In the genomic region with DNA sequence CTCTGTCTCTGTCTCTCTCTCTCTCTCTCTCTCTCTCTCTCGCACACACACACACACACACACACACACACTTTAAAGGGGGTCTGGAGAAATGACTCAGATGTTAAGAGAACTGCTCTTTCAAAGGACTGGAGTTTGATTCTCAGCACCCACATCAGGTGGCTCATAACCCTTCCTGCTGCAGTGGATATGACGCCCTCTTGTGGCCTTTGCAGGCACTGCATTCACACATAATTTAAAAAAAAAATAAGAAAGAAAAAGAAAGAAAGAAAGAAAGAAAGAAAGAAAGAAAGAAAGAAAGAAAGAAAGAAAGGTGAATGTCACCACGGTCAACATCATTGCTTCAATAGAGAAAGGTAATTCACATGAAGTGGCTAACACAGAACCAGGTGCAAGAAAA, we compare ENCODE assay signal across 22 mouse cellular contexts. TPM values are rescaled to one million over a fixed set of nuclear protein-coding genes. Genes with fewer than 3 reads are reported as not detected.
DNase-seq lines count a peak whose midpoint lies in the region; ATAC-seq and TF ChIP-seq lines count a peak whose summit lies in the region.
"Had no signal": no experiment of that assay in that cellular context is flagged by ENCODE, and none has a peak within 500 bp of the region (broad histone marks: within the 10 kb centered on the region; RNA-seq: fewer than 3 reads in every experiment).

No protein-coding gene starts in this region.

- no peaks in the 10 kb centered on the region for H3K36me3 ChIP-seq in liver, embryonic 14.5 days (replicated peaks; ENCODE audit: control insufficient read depth, insufficient read depth, low read depth)
- no peaks in the 10 kb centered on the region for H3K36me3 ChIP-seq in liver, embryonic 11.5 days (ENCODE audit: control insufficient read depth, insufficient read depth, low read length)
- no peaks in the 10 kb centered on the region for H3K36me3 ChIP-seq in lung, postnatal 0 days (ENCODE audit: insufficient read depth, low read length)
- H3K36me3 ChIP-seq in E14TG2a.4 (ENCODE audit: insufficient read depth, low read length) (no peaks in the 10 kb centered on the region), ES-Bruce4 (ENCODE audit: control insufficient read depth, insufficient read depth, low read length, poor library complexity, severe bottlenecking) (no peaks in the 10 kb centered on the region)
- no peaks in the 10 kb centered on the region for H3K36me3 ChIP-seq in hindbrain, embryonic 16.5 days (ENCODE audit: control insufficient read depth, insufficient read depth, low read length)
- H3K36me3 ChIP-seq: embryonic facial prominence, embryonic 12.5 days; heart, embryonic 10.5 days; limb, embryonic 15.5 days; neural tube, embryonic 15.5 days had no signal

- no peak for DNase-seq in liver, embryonic 14.5 days (ENCODE audit: low read depth in 3 of 3, low spot score in 3 of 3)
- DNase-seq in liver, embryonic 11.5 days (ENCODE audit: low spot score), result no peak
- DNase-seq in lung, postnatal 0 days (ENCODE audit: low spot score), result no peak
- no peak for DNase-seq in lung, postnatal 36 days
- no peak for DNase-seq in cerebellum, postnatal 14 days
- DNase-seq: adrenal gland, adult 2 months; cerebellum, adult 18-20 months; cerebellum, postnatal 25 days; gastrocnemius, postnatal 36 days; kidney, adult 11 months; left cerebral cortex, postnatal 4 days; lung, postnatal 14 days; right cerebral cortex, adult 18-20 months; right cerebral cortex, postnatal 4 days had no signal

- no peak for ATAC-seq in liver, embryonic 14.5 days (ENCODE audit: insufficient read depth)
- ATAC-seq in liver, embryonic 11.5 days (replicated peaks; ENCODE audit: low FRiP score), result no peak
- ATAC-seq in lung, postnatal 0 days, result no peak
- no peak for ATAC-seq in hindbrain, embryonic 16.5 days
- ATAC-seq: hindbrain, postnatal 0 days had no signal

- H3K9me3 ChIP-seq in liver, embryonic 14.5 days (ENCODE audit: control insufficient read depth, low read length), result no peaks in the 10 kb centered on the region
- H3K9me3 ChIP-seq in liver, embryonic 11.5 days (ENCODE audit: control insufficient read depth, low read length), result no peaks in the 10 kb centered on the region
- H3K9me3 ChIP-seq in lung, postnatal 0 days (ENCODE audit: low read length), result no peaks in the 10 kb centered on the region
- no peaks in the 10 kb centered on the region for H3K9me3 ChIP-seq in E14TG2a.4 (ENCODE audit: low read length)
- no peaks in the 10 kb centered on the region for H3K9me3 ChIP-seq in ES-Bruce4 (replicated peaks; ENCODE audit: control insufficient read depth, insufficient read depth, low read length, poor library complexity, severe bottlenecking)
- no peaks in the 10 kb centered on the region for H3K9me3 ChIP-seq in hindbrain, embryonic 16.5 days (ENCODE audit: control insufficient read depth, low read length)
- H3K9me3 ChIP-seq: embryonic facial prominence, embryonic 12.5 days; heart, embryonic 10.5 days; limb, embryonic 15.5 days; neural tube, embryonic 15.5 days had no signal

- WGBS in liver, embryonic 14.5 days (ENCODE audit: insufficient replicate concordance), result 35% methylated on average over 3 of the region's 3 CpGs
- 61% methylated on average over 3 of the region's 3 CpGs for WGBS in liver, embryonic 11.5 days
- 65% methylated on average over 3 of the region's 3 CpGs for WGBS in lung, postnatal 0 days
- WGBS in hindbrain, embryonic 16.5 days, result 76% methylated on average over 3 of the region's 3 CpGs

- H3K4me1 ChIP-seq in liver, embryonic 14.5 days (replicated peaks; ENCODE audit: control insufficient read depth in 2 of 2, insufficient read depth in 2 of 2, low read length in 1 of 2), result peaks cover 0 to 2% of the 10 kb centered on the region in 2 experiments; a peak in 1 of 4 replicates
- 0 out of 2 replicates have a peak, but pooled peaks cover 2% of the 10 kb centered on the region for H3K4me1 ChIP-seq in liver, embryonic 11.5 days (replicated peaks; ENCODE audit: control insufficient read depth, insufficient read depth, low read length)
- no peaks in the 10 kb centered on the region for H3K4me1 ChIP-seq in lung, postnatal 0 days (ENCODE audit: insufficient read depth, low read depth, low read length)
- H3K4me1 ChIP-seq in E14TG2a.4 (replicated peaks; ENCODE audit: low read depth, low read length), result peaks cover 21% of the 10 kb centered on the region
- H3K4me1 ChIP-seq in ES-Bruce4 (ENCODE audit: control insufficient read depth, insufficient read depth, low read length), result no peaks in the 10 kb centered on the region
- H3K4me1 ChIP-seq in hindbrain, embryonic 16.5 days (ENCODE audit: control insufficient read depth, insufficient read depth, low read depth, low read length), result peaks cover 4% of the 10 kb centered on the region; the same call in 1 of the 2 replicates
- H3K4me1 ChIP-seq: embryonic facial prominence, embryonic 12.5 days had no signal

- no peak overlapping the region for H3K4me3 ChIP-seq in liver, embryonic 14.5 days (ENCODE audit: insufficient read depth in 1 of 2, low read depth in 2 of 2, low read length in 2 of 2)
- H3K4me3 ChIP-seq in liver, embryonic 11.5 days (ENCODE audit: low read depth, low read length), result no peak overlapping the region
- H3K4me3 ChIP-seq in lung, postnatal 0 days (ENCODE audit: low read depth, low read length), result no peak overlapping the region
- H3K4me3 ChIP-seq in E14TG2a.4 (replicated peaks; ENCODE audit: low read length) (no peak overlapping the region), ES-Bruce4 (ENCODE audit: low read depth, low read length) (no peak overlapping the region)
- H3K4me3 ChIP-seq in hindbrain, embryonic 16.5 days (ENCODE audit: low read length), result no peak overlapping the region
- H3K4me3 ChIP-seq: embryonic facial prominence, embryonic 12.5 days; heart, embryonic 10.5 days; limb, embryonic 15.5 days; neural tube, embryonic 15.5 days had no signal

- H3K27me3 ChIP-seq in liver, embryonic 14.5 days (ENCODE audit: control insufficient read depth, insufficient read depth, low read length), result no peaks in the 10 kb centered on the region
- no peaks in the 10 kb centered on the region for H3K27me3 ChIP-seq in liver, embryonic 11.5 days (replicated peaks; ENCODE audit: control insufficient read depth, insufficient read depth, low read length)
- no peaks in the 10 kb centered on the region for H3K27me3 ChIP-seq in lung, postnatal 0 days (replicated peaks; ENCODE audit: insufficient read depth, low read length)
- no peaks in the 10 kb centered on the region for H3K27me3 ChIP-seq in E14TG2a.4 (ENCODE audit: insufficient read depth, low read length)
- no peaks in the 10 kb centered on the region for H3K27me3 ChIP-seq in ES-Bruce4 (ENCODE audit: control insufficient read depth, insufficient read depth, low read length, poor library complexity, severe bottlenecking)
- H3K27me3 ChIP-seq in hindbrain, embryonic 16.5 days (replicated peaks; ENCODE audit: control insufficient read depth, insufficient read depth, low read length), result no peaks in the 10 kb centered on the region
- H3K27me3 ChIP-seq: embryonic facial prominence, embryonic 12.5 days; limb, embryonic 15.5 days; neural tube, embryonic 15.5 days had no signal

- no peak overlapping the region for H3K4me2 ChIP-seq in liver, embryonic 14.5 days (ENCODE audit: low read depth)
- no peak overlapping the region for H3K4me2 ChIP-seq in liver, embryonic 11.5 days
- no peak overlapping the region for H3K4me2 ChIP-seq in lung, postnatal 0 days (replicated peaks; ENCODE audit: low read depth, low read length)
- H3K4me2 ChIP-seq in hindbrain, embryonic 16.5 days (ENCODE audit: low read length), result no peak overlapping the region
- H3K4me2 ChIP-seq: embryonic facial prominence, embryonic 12.5 days; limb, embryonic 15.5 days; neural tube, embryonic 15.5 days had no signal

- TF ChIP-seq EP300 in liver, embryonic 14.5 days (IDR thresholded peaks at IDR 0.05; ENCODE audit: low read depth), result no peak
- no peak for TF ChIP-seq EP300 in lung, postnatal 0 days (IDR thresholded peaks at IDR 0.05)
- no peak for TF ChIP-seq EP300 in ES-Bruce4 (IDR thresholded peaks at IDR 0.05; ENCODE audit: insufficient read depth, low read depth, low read length)

- TF ChIP-seq POLR2A in ES-Bruce4 (IDR thresholded peaks at IDR 0.05; ENCODE audit: insufficient read depth, low read length), result no peak

- TF ChIP-seq CTCF in liver, embryonic 14.5 days (IDR thresholded peaks at IDR 0.05; ENCODE audit: low read depth), result peak; percentile 42; the same call in 1 of the 2 replicates
- peak; percentile 25; the same call in 1 of the 2 replicates for TF ChIP-seq CTCF in lung, postnatal 0 days (IDR thresholded peaks at IDR 0.05)
- TF ChIP-seq CTCF in E14TG2a.4 (conservative IDR thresholded peaks at IDR 0.05; ENCODE audit: low read length), result peak; percentile 66
- TF ChIP-seq CTCF in ES-Bruce4 (IDR thresholded peaks at IDR 0.05; ENCODE audit: low read depth, low read length), result peak; percentile 35

- H3K27ac ChIP-seq in liver, embryonic 14.5 days, result no peak overlapping the region
- no peak overlapping the region for H3K27ac ChIP-seq in liver, embryonic 11.5 days (ENCODE audit: low read depth, low read length)
- no peak overlapping the region for H3K27ac ChIP-seq in lung, postnatal 0 days (ENCODE audit: low read length)
- H3K27ac ChIP-seq in ES-Bruce4 (ENCODE audit: insufficient read depth, low read length), result no peak overlapping the region
- H3K27ac ChIP-seq in hindbrain, embryonic 16.5 days (ENCODE audit: low read depth, low read length), result no peak overlapping the region
- H3K27ac ChIP-seq: embryonic facial prominence, embryonic 12.5 days; hindbrain, postnatal 0 days; limb, embryonic 15.5 days; neural tube, embryonic 15.5 days had no signal

- no peak overlapping the region for H3K9ac ChIP-seq in liver, embryonic 14.5 days (replicated peaks)
- H3K9ac ChIP-seq in liver, embryonic 11.5 days (ENCODE audit: low read depth, low read length), result no peak overlapping the region
- H3K9ac ChIP-seq in lung, postnatal 0 days (replicated peaks; ENCODE audit: low read depth), result no peak overlapping the region
- H3K9ac ChIP-seq in ES-Bruce4 (ENCODE audit: low read depth, poor library complexity, severe bottlenecking), result no peak overlapping the region
- no peak overlapping the region for H3K9ac ChIP-seq in hindbrain, embryonic 16.5 days (ENCODE audit: low read depth, low read length)
- H3K9ac ChIP-seq: embryonic facial prominence, embryonic 12.5 days; limb, embryonic 15.5 days; neural tube, embryonic 15.5 days had no signal

RNA-seq across cellular contexts. Expression of gene Slc31a2, which starts 14.9 kb away (rescaled TPM):
- polyA plus RNA-seq in liver, embryonic 14.5 days (2012; rRNA removed), result 4.1 and 4.2 TPM in 2 replicates
- 2.9 and 3.4 TPM in 2 replicates for polyA plus RNA-seq in liver, embryonic 14.5 days (2014; fragmentation: Nextera tagmentation; extraction: Ambion mirVana)
- 8.4 TPM in 2 replicates for polyA plus RNA-seq in liver, embryonic 11.5 days (2014; fragmentation: Nextera tagmentation; extraction: Ambion mirVana)
- 25.5 and 29.0 TPM in 2 replicates for polyA plus RNA-seq in lung, postnatal 0 days (2015; fragmentation: Nextera tagmentation; extraction: Ambion mirVana)
- 7.8 and 8.5 TPM in 2 replicates for polyA plus RNA-seq in ES-Bruce4 (2011; ENCODE audit: insufficient read depth, insufficient read length, low read depth, missing spikeins)
- polyA plus RNA-seq in hindbrain, embryonic 16.5 days (2015; fragmentation: Nextera tagmentation; extraction: Ambion mirVana), result 17.7 and 18.2 TPM in 2 replicates

RNA-seq across cellular contexts. Expression of gene Zfp37, which starts 46.4 kb away (rescaled TPM):
- 0.23 and 0.30 TPM in 2 replicates for polyA plus RNA-seq in liver, embryonic 14.5 days (2012; rRNA removed)
- 0.28 and 0.36 TPM in 2 replicates for polyA plus RNA-seq in liver, embryonic 14.5 days (2014; fragmentation: Nextera tagmentation; extraction: Ambion mirVana)
- polyA plus RNA-seq in liver, embryonic 11.5 days (2014; fragmentation: Nextera tagmentation; extraction: Ambion mirVana), result 3.4 and 4.1 TPM in 2 replicates
- polyA plus RNA-seq in lung, postnatal 0 days (2015; fragmentation: Nextera tagmentation; extraction: Ambion mirVana), result 3.4 and 3.5 TPM in 2 replicates
- polyA plus RNA-seq in ES-Bruce4 (2011; ENCODE audit: insufficient read depth, insufficient read length, low read depth, missing spikeins), result 7.3 and 12.7 TPM in 2 replicates
- polyA plus RNA-seq in hindbrain, embryonic 16.5 days (2015; fragmentation: Nextera tagmentation; extraction: Ambion mirVana), result 26.5 and 31.5 TPM in 2 replicates
